Mouse (Mus musculus) ES-E14 (cell line): ENCODE results near the gene Lhx5. TPM values are rescaled to one million over a fixed set of nuclear protein-coding genes. Genes with fewer than 3 reads are reported as not detected.

Experiments
- DNase-seq: peaks from one replicate; pipeline ENCODE4 v3.0.0-alpha.2; 2013; ENCODE audit warnings: low read depth, low spot score
- H3K27ac ChIP-seq: 2 replicates; pipeline ENCODE4 v1.5.1; 2012; ENCODE audit warnings: low read depth, mild to moderate bottlenecking, low read length, moderate library complexity, mixed read lengths; ENCODE audit not compliant: poor library complexity, insufficient read depth, severe bottlenecking
- H3K36me3 ChIP-seq: 2 replicates; pipeline ENCODE4 v1.6.1; 2012; ENCODE audit warnings: mild to moderate bottlenecking, low read length, moderate library complexity, mixed read lengths; ENCODE audit not compliant: control insufficient read depth, poor library complexity, insufficient read depth, severe bottlenecking
- H3K4me1 ChIP-seq, 2 experiments: fragments of 150-350 bp in 1 of 2; sonication (generic) in 1 of 2; 2 replicates each; pipeline ENCODE4 v1.6.1; 2012; ENCODE audit warnings: low read length in 2 of 2, mild to moderate bottlenecking in 1 of 2, mixed read lengths in 1 of 2; ENCODE audit not compliant: control insufficient read depth in 2 of 2, insufficient read depth in 2 of 2, poor library complexity in 1 of 2
- H3K4me3 ChIP-seq, 2 experiments: fragments of 150-350 bp in 1 of 2; sonication (generic) in 1 of 2; 2 replicates each; pipeline ENCODE4 v1.5.1; 2012; ENCODE audit warnings: low read length in 2 of 2, low read depth in 1 of 2, mild to moderate bottlenecking in 1 of 2, mixed read lengths in 1 of 2; ENCODE audit not compliant: insufficient read depth in 1 of 2, poor library complexity in 1 of 2, severe bottlenecking in 1 of 2
- H3K9ac ChIP-seq: 2 replicates; pipeline ENCODE4 v1.6.1; 2012; ENCODE audit warnings: low read depth, mild to moderate bottlenecking, low read length, mixed read lengths; ENCODE audit not compliant: poor library complexity, insufficient read depth, severe bottlenecking
- H3K9me3 ChIP-seq: fragments of 150-350 bp; sonication (generic); 2 replicates; pipeline ENCODE4 v1.6.1; 2012; ENCODE audit warnings: low read depth, mild to moderate bottlenecking, low read length; ENCODE audit not compliant: control insufficient read depth, insufficient read depth
- CHD2 ChIP-seq: IDR thresholded peaks from 2 replicates; pipeline ENCODE4 v1.6.1; 2014; ENCODE audit warnings: mild to moderate bottlenecking, low read depth, low read length, inconsistent platforms
- HCFC1 ChIP-seq: IDR thresholded peaks from 2 replicates; pipeline ENCODE4 v1.6.1; 2012; ENCODE audit warnings: low read length, inconsistent platforms, borderline replicate concordance; ENCODE audit not compliant: insufficient read depth
- MAFK ChIP-seq: IDR thresholded peaks from 2 replicates; pipeline ENCODE4 v1.6.1; 2014; ENCODE audit warnings: mild to moderate bottlenecking, low read depth, low read length, inconsistent platforms; ENCODE audit not compliant: insufficient read depth
- ZC3H11A ChIP-seq: IDR thresholded peaks from 2 replicates; pipeline ENCODE4 v1.6.1; 2012; ENCODE audit warnings: low read depth, mild to moderate bottlenecking, inconsistent platforms, low read length, borderline replicate concordance
- ZNF384 ChIP-seq: IDR thresholded peaks from 2 replicates; pipeline ENCODE4 v1.6.1; 2012; ENCODE audit warnings: low read depth, low read length, inconsistent platforms
- in situ Hi-C, 2 experiments: fragments of 600-800 bp; cut with MboI; formaldehyde crosslinking; loops; one replicate each; pipeline ENCODE4 v1.15.1; 2025; ENCODE audit warnings: low sequenced_read_pairs in 2 of 2, inconsistent platforms in 1 of 2; ENCODE audit not compliant: unreplicated experiment in 2 of 2
- total RNA-seq: library from RNA; depleted of rRNA; stranded (reverse); fragments of 300-350 nt; gene quantifications from 2 replicates; pipeline ENCODE4 v1.2.3, GENCODE M21; 2012

Gene Lhx5
- total RNA-seq, 1 experiment, result 0.13 TPM

- H3K9me3 ChIP-seq, result no peaks in the 10 kb centered on the region
- no peak overlapping the region for H3K9ac ChIP-seq
- no peak overlapping the region for H3K4me3 ChIP-seq
- TF ChIP-seq MAFK (no peak), CHD2 (no peak), ZC3H11A (no peak), ZNF384 (no peak), HCFC1 (no peak)
- H3K27ac ChIP-seq, result no peak overlapping the region
- no peaks in the 10 kb centered on the region for H3K4me1 ChIP-seq
- in situ Hi-C loops, result no loop called here
- no peaks in the 10 kb centered on the region for H3K36me3 ChIP-seq
- DNase-seq, result no peak
These were observed 35.5 kb downstream of the Lhx5 start for GRCm38 (mm10) chr5:120467026-120467425.

DNA sequence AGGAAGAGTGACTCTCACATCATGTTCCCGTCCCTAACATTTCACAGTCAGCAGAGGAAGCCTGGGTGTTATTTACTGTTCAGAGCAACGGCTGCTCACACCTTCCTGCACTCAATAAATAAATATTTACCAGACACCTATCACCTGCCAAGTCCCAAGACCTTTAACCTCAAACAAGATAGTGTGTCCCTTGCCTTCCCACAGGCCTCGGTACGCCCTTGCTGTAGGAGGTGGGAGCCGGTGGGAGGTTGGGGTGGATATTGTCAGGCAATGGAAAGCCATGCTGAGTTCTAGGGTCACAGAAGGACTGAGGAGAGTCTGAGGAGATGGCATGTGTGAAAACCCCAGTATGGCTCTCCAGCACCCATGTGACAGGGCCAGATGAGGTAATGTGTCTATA lies 36.8 kb downstream of the Lhx5 start:
- H3K4me3 ChIP-seq, result no peak overlapping the region
- no peaks in the 10 kb centered on the region for H3K36me3 ChIP-seq
- H3K4me1 ChIP-seq, result no peaks in the 10 kb centered on the region
- no peak for DNase-seq
- no peak for TF ChIP-seq CHD2
- TF ChIP-seq MAFK, result no peak
- TF ChIP-seq ZNF384, result no peak
- TF ChIP-seq ZC3H11A, result no peak
- TF ChIP-seq HCFC1, result no peak
- no peak overlapping the region for H3K9ac ChIP-seq
- in situ Hi-C loops, result no loop called here
- H3K9me3 ChIP-seq, result no peaks in the 10 kb centered on the region
- no peak overlapping the region for H3K27ac ChIP-seq

DNA sequence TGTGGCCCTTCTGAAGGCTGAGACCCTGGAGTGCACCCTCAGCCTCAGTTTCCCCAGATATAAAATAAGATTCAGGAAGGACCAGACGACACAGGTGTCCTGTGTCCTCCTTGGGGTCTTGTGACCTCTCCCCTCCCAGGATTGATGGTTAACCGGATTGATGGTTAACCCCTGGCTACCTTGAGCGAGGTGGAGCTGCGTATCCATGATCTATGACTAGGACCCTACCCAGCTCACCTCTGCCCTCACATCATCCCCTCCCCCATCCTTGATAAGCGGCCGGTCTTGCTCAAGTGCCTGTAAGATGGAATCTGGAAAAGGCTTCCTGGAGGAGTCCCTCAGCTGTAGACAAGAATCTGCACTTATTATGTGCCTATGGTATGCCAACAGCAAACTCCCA lies 37.3 kb downstream of the Lhx5 start:
- H3K4me1 ChIP-seq, result no peaks in the 10 kb centered on the region
- H3K9me3 ChIP-seq, result no peaks in the 10 kb centered on the region
- H3K27ac ChIP-seq, result no peak overlapping the region
- no peaks in the 10 kb centered on the region for H3K36me3 ChIP-seq
- no peak for TF ChIP-seq MAFK
- TF ChIP-seq ZC3H11A, result no peak
- TF ChIP-seq ZNF384, result no peak
- no peak for TF ChIP-seq HCFC1
- no peak for TF ChIP-seq CHD2
- DNase-seq, result no peak
- H3K9ac ChIP-seq, result no peak overlapping the region
- in situ Hi-C loops, result no loop called here
- H3K4me3 ChIP-seq, result no peak overlapping the region

- Histone ChIP-seq H3K4me1 (peaks cover 0 to 2% of the 10 kb centered on the region in 2 experiments; a peak in 1 of 4 replicates), H3K36me3 (no peaks in the 10 kb centered on the region), H3K9ac (no peak overlapping the region), H3K9me3 (no peaks in the 10 kb centered on the region), H3K27ac (no peak overlapping the region), H3K4me3 (no peak overlapping the region)
- DNase-seq, result no peak
- in situ Hi-C loops, result no loop called here
- TF ChIP-seq MAFK (no peak), ZC3H11A (no peak), ZNF384 (no peak), CHD2 (no peak), HCFC1 (no peak)
These were observed 40.0 kb downstream of the Lhx5 start for GRCm38 (mm10) chr5:120471538-120471937.

- H3K27ac ChIP-seq, result no peak within 1 kb of the TSS
- no peak for DNase-seq
- H3K36me3 ChIP-seq, result no peaks in the 10 kb centered on the region
- no peak within 1 kb of the TSS for H3K4me3 ChIP-seq
- no peak for TF ChIP-seq MAFK
- no peak for TF ChIP-seq ZNF384
- no peak for TF ChIP-seq CHD2
- TF ChIP-seq HCFC1, result no peak
- no peak for TF ChIP-seq ZC3H11A
- peaks cover 0 to 2% of the 10 kb centered on the region in 2 experiments; a peak in 1 of 4 replicates for H3K4me1 ChIP-seq
- H3K9ac ChIP-seq, result no peak within 1 kb of the TSS
- H3K9me3 ChIP-seq, result no peaks in the 10 kb centered on the region
- in situ Hi-C loops, result no loop called here
These were observed 41.3 kb downstream of the Lhx5 start, which contains the start of gene Sdsl for GRCm38 (mm10) chr5:120472770-120473169. TSS of gene Sdsl (minus strand) at chr5:120472810.
